Mouse (Mus musculus): ENCODE results near the gene Trim25.

The Trim25 gene

DNA sequence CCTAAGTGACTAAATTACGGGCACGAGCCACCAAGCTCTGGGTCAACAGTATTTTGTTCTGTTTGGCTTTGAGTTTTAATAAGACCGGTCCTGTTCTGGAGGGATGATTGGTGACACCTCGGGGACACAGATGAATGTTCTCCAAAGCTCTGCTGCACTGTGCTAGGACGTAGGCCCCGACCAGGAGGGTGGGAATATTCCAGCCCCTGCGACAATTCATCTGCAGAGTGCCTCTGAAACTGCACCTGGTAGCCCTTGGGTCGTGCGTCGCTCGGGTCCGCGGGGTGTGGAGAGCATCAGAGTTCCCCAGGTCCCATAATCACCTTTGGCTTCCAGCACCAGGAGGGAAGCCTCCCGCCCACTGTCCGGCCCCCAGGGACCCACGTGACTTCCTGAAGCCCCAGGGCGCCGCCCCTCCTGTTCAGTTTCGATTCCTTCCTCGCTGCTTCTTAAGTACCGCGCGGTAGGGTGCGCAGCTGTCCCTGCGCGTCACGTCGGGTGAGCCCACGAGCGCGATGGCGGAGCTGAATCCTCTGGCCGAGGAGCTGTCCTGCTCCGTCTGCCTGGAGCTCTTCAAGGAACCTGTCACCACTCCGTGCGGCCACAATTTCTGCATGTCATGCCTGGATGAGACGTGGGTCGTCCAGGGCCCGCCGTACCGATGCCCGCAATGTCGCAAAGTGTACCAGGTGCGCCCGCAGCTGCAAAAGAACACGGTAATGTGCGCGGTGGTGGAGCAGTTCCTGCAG lies at the start of gene Trim25:
Trim25 (plus strand) TSS at position 403 of the 749 bp plus-strand sequence.
- peak; percentile 82 for DNase-seq (ENCODE audit: low read depth, low spot score)

DNA sequence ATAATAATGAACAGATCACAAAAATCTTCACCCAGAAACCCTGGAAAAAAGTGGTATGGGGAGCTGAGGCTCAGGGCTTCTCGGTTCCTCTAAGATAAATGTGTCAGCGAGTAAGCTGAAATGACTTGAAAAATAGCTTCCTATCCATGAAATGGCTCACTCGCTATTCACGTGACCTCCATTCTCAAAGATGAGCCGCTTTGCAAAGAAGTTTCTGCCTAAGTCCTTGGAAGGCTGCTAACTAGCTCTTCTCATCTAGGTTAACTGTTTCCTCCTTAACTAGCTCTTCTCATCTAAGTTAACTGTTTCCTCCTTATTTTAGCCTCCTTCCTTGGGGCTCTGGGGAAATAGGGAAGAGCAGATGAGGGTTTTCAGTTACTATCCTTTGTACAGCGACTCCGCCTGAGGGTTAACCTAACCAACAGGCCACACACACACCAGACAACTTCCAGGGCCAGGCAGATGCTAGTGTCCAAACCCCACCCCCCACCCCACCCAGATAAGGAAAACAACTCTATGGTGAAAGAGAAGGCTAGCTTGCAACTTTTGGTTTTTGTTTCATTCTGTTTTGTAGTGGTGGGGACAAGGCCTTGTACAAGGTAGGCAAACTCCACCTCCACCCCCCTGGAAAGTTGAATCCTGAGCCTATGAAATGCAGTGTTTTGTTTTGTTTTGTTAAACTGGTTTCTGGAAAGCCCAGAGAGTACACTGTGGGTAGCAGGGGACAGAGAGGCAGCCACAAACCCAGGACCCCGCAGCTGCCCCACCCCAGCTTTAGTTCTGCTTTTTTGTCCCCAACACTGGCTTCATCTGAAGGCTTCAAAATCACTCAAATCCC lies 49.2 kb upstream of the Trim25 start:
- no peak for DNase-seq (ENCODE audit: low read depth, low spot score)

DNA sequence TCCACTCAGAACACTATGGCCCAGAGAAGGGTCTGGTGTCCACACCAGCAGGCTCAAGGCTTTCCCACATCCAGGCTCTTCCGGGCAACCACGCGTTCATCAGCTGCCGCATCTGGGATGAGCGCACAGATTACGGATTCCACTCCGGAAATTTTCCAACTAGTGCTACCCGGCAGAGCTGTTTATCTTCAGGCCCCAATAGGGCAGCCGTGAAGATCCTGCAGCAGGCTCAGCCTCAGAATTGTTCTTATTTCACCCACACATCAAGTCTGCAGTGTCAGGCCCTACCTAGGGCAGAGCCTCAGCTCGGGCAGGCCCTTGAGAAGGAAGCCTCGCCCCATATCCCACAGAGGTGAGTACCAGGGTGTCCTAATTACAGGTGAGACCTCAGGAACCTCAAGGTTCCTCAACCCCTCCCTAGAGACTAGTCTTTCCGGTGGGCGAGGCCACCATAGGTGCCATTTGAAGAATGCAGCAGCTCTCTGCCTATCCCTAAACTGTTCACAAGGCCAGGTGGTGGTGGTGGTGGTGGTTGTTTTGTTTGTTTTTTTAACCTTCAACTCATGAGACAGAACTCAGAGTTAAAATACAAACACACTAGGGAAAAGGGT lies 48.4 kb upstream of the Trim25 start:
- no peak for DNase-seq (ENCODE audit: low read depth, low spot score)

DNA sequence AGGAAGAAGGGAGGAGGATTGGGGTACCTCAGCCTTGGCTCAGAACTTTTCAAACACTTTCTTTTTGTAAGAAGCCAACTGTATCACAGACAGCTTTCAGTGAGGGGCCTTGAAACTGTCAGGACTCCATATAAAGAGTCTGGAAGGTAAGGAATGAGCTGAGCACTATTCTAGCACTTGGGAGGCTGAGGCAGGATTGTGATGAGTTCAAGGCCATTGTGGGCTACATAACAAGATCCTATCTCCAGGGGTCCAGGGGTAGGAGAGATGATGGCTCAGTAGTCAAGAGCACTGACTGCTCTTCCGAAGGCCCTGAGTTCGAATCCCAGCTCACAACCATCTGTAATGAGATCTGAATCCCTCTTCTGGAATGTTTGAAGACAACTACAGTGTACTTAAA lies 47.6 kb upstream of the Trim25 start:
- no peak for DNase-seq (ENCODE audit: low read depth, low spot score)

DNA sequence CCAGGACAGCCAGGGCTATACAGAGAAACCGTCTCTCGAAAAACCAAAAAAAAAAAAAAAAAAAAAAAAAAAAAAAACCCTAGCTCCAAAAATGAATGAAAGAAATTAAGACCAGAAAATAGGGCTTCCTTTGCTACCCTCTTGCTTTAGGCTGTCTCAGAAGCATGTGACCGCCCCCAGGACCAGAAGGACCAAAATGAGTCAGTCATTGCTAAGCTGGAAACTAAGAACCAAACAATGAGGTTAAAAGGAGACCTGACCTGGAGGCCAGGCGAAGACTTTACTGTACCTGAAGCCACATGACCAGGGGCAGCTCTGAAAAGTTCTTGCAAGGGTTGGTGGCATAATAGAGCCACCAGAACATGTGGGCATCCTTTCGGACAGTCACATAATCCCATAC lies 47.1 kb upstream of the Trim25 start:
- no peak for DNase-seq (ENCODE audit: low read depth, low spot score)

DNA sequence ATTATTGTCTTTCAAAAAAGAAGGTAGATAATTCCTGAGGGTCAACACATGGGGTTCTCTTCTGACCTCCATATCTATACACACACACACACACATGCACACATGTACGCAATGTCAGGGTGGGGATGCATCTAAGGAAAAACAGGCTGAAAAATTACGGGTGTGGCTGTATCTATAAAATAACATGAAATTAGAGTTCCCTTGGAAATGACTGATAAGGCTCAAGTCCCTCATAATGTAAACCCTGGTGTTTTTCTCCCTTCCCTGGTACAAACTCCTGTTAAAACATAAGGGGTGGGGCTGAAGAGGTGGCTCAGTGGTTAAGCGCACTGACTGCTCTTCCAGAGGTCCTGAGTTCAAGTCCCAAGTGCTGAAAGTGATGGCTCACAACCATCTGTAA lies 45.6 kb upstream of the Trim25 start:
- DNase-seq (ENCODE audit: low read depth, low spot score) = no peak

DNA sequence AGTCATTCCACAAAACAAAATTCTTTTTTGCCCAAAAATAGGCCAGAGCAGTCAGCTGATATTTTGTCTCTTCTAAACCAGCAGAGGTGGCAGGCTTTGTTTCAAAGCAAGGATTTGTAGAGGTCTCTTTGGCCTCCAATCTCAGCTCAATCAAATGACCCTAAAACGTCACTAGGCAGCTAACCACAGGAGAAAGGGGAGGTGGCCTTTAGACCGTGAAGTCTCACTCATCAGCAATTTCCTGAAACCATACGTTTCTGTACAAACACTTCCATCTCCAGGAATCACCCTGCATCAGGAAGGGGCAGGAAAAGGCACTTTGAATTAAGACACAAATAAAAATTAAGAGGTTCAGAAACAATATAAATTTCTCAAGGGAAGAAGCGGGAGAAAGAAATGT lies 44.4 kb upstream of the Trim25 start:
- no peak for DNase-seq (ENCODE audit: low read depth, low spot score)

DNA sequence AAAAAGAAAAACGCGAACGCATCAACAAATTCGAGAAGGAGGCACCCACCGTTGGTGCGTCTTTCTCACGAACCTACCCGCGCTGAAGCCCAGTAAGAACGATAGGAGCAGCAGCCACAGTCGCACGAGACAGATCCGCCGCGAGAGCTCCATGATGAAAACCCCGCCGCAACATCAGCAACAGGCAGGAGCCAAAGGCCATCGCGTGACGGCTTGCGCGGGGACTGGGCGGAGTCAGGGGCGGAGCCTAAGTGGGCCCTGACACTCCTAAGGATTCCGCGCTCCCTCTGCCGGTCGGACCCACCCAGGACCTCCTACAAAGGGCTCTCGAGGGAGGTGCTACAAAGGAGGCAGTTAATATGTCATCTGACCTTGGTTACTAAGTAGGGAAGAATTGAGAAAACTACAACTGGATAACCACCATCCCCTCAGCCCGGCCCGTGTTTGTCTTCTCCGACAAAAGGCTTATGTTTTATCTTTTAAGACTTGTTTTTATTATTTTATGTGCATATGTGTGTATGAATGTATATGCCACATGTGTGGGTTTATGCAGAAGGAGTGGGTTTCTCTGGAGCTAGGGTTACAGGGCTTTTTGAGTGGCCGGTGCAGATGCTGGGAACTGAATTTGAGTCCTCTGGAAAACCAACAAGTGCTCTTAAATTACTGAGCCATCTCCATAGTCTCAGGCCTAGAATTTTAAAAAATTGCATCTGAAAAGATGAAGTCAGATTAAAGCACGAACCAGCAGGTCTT lies 43.8 kb upstream of the Trim25 start, which contains the start of gene Scpep1:
Scpep1 (minus strand) TSS at position 249 of the 753 bp plus-strand sequence.
- DNase-seq (ENCODE audit: low read depth, low spot score) = peak; percentile 92

DNA sequence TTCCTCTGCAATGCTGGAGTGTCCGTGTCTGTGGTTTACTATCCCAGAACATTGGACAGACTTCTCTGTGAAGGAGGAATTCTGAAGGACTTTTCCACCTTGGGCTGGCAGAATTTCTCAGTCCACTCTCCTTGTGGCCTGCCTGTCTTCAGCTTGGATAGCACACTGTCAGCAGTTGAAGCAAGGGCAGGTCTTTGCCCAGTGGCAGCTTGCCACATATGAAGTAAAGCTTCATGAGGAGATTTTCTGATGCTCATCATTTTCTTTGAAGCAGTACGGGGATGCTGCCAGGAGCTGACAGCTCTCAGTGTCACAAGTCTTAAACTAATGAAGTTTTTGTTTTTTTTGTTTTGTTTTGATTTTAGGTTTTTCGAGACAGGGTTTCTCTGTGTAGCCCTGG lies 40.3 kb upstream of the Trim25 start:
- no peak for DNase-seq (ENCODE audit: low read depth, low spot score)

DNA sequence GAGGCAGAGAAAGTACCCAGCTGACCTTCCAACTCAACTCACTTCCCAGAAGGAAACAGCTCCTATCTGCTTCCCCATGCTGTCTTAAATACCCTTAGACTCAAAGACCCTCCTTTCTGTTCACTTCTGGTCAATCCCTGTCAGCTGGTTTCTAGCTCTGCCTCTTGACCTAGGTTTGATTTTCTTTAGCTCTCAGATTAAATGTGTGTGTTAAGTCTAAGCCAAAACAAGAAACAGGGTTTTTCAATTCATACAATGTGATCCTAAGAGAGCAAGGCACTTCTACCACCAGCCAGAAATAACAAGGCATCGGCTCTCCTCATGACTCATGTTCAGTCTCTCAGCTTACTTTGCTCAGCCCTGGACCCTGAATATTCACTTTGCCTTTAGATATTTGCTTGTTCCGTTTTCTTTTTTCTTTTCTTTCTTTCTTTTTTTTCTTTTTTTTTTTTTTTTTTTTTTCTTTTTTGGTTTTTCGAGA lies 32.3 kb upstream of the Trim25 start, which contains the start of gene Elobl:
Elobl (minus strand) TSS at position 51 of the 481 bp plus-strand sequence.
- no peak for DNase-seq (ENCODE audit: low read depth, low spot score)

DNA sequence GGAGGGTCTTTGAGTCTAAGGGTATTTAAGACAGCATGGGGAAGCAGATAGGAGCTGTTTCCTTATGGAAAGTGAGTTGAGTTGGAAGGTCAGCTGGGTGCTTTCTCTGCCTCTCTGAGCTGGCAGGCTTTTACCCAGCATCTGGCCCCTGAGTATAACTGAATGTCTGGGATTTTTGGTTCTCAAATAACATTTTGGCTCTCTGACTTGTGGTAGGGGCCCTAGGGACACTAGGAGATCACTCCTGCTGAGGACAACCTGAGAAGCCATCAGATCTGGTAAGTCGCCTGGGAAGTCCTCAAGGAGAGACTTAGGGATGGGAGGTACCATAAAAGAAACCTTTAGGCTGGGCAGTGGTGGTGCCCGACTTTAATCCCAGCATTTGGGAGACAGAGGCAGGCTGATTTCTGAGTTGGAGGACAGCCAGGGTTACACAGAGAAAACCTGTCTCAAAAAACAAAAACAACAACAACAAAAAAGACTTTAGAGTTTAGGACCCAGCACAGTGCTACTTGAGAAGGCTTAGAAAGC lies 28.9 kb upstream of the Trim25 start, which contains the start of gene Coil:
Coil (plus strand) TSS at position 51 of the 531 bp plus-strand sequence.
- DNase-seq (ENCODE audit: low read depth, low spot score) = no peak

DNA sequence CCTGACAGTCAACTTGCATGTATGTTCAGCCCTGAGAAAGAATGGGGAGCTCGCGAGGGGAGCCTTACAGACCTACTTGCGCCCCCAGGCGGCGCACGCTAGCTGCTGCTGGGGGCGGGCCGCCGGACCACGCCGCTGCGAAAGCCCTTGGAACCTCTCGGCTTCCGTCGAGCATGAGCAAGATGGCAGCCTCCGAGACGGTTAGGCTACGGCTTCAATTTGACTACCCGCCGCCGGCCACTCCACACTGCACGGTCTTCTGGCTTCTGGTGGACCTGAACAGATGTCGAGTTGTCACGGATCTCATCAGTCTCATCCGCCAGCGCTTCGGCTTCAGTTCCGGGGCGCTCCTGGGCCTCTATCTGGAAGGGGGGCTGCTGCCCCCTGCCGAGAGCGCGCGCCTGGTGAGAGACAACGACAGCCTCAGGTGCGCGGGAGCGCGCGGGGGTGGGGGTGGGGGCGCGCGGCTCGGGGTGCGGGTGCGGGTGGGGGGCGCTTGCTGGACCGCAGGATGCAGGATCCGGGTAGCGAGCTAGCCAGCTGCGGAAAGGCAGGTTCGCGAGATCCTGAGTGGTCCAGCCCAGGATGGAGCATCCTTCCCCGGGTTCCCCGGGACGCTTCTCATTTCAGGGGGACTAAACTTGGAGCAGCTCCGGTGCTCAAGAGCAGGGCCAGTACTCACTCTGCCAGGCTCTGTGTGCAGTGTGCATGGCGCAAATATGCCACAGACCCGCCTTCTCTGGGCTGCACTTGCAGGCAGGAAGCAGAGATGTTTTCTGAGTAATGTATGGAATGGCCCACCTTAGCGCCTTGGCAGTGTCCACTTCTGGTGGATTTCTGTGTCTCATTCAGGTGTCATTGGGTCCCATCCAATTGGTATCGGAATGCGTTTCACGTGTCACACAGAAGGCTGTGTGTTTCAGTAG lies 25.1 kb upstream of the Trim25 start:
- peak; percentile 87 for DNase-seq (ENCODE audit: low read depth, low spot score)

DNA sequence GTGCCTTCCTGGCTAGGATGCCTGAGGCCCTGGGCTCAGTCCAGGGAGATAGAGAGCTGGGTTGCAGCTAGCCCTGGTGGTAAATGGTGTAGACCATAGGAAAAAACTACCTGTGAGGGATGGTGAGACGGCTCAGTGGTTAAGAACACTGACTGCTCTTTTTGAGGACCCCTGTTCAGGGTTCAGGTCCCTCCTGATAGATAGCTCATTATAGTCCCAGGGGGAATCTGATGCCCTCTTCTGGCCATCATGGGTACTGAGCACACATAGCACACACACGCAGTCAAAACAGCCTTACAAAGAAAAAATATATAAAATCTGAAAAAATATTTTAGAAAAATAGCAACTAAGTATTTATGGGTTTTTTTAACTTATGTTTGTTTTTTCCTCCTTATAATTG lies 22.9 kb upstream of the Trim25 start:
- DNase-seq (ENCODE audit: low read depth, low spot score) = no peak

DNA sequence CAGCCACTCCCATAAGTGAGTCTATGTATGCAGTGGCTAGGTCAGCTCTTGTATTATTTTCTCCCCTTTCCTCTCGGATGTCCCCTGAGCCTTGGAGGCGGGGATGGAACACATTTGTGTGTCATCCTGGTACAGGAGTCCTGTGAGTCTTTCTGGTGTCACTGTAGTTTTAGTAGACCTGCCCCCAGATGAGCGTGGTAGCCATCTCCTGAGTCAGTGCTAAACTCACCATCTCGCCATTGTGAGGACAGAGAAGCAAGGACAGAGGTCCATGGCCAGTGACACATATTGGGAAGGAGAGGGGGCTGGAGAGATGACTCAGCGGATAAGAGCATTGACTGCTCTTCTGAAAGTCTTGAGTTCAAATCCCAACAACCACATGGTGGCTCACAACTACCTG lies 22.0 kb upstream of the Trim25 start:
- DNase-seq (ENCODE audit: low read depth, low spot score) = no peak

DNA sequence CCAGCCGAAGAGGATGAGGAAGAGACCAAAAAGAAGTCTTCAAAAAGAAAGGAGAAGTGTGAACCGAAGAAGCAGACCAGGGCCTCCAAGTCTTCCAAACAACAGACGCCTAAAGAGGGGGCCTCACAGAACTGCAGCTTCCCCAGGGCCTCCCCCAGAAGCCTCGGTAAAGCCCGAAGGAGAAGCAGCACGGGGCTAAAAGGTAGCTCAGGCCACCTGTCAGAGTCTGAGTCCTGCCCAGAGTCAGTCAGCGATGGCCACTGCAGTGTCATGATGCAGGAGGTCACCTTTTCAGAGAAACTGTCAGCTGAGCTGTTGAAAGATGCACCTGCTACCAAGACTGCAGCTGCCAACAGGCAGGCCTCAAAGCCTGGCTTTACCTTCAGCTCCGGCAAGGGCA lies 17.8 kb upstream of the Trim25 start:
- no peak for DNase-seq (ENCODE audit: low read depth, low spot score)

DNA sequence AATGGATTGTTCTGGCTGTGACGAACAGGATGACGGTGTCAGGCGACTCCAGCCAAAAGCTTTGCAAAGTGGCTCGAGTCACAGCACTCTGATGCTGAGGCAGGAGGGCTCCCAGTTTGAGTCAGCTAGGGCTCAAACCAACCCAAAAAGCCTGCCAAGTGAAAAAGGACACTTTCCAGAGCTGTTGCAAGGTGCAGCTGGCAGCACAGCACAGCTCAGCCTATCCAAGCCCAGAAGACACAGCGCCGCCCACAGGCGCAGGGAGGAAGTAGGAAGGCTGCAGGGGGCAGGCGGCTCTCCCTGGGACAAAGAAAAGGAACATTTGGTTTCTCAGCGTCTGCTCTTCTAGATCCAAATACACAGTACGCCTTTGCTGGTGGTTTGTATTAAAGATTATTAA lies 12.6 kb upstream of the Trim25 start:
- DNase-seq (ENCODE audit: low read depth, low spot score) = no peak

DNA sequence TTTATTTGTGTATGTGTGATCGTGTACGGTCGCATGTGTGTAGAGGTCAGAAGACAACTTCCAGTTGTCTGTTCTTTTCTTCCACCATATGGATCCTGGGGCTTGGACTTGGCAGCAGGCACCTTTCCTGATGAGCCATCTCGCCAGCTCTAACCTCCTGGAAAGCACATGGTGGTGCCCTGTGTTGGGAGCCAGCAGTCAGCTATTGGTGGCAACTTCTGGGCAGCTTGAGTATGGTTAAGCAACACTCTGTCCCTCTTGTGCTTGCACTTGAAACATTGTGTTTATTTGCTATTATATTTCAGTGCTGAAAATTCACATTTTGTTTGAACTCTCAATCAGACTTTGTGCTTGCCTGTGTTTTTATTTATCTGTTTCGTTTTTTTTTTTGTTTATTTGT lies 10.2 kb upstream of the Trim25 start:
- no peak for DNase-seq (ENCODE audit: low read depth, low spot score)

DNA sequence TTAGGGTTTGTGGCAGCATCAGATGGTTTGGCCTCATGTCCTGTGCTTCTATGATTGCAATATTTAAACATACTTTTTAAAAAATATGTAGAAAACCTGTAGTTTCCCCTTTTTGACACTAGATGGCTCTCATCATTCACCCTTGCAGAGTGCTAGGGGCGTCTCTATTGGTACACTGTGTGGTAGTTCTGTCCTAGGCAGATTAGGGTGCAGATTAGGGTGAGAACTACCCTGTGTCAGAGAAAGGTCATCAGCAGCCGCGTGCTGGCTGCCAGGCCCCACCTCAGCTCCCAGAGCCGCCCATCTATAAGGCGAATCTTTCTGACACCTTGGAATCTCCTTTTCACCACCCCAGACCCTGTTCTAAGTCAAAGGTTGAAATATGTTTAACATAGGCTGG lies 9.6 kb upstream of the Trim25 start:
- DNase-seq (ENCODE audit: low read depth, low spot score) = peak; percentile 46

DNA sequence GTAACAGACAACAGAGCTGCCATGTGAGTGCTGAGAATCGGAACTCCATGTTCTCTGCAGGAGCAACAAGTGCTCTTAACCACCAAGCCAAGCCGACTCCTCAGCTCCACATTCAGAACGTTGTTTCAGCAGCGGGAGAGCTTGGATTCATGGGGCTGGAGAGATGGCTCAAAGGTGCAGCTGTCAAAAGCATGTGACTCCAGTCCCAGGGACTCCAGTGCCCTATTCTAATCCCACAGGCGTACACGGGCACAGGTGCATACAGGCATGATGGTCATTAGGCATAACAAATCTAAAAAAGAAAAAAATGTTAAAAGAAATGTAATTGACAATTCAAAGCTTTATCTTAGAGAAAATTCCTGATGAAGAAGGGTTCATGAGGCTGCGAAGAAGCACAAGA lies 6.0 kb upstream of the Trim25 start:
- no peak for DNase-seq (ENCODE audit: low read depth, low spot score)

DNA sequence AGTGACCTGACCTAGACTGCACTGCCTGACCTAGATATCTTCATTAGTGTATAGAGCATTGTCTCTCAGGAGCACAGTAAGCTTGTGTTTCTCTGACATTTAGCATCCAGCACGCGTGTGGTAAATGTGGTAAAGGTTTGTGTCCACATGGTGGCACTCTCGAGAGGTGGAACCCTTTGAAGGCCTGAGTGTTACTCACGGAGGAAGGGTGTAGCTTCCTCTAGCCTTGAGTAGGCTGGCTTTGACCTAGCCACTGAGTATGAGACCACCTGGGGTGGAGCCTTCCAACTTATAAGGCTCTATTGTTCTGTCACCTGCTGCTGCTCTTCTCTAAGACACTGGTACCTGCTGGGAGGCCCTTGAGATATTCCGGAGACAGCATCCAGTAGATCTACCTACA lies 5.6 kb upstream of the Trim25 start:
- DNase-seq (ENCODE audit: low read depth, low spot score) = peak; percentile 37

Data from retina, postnatal 7 days (tissue).